Mouse (Mus musculus): ENCODE results near the gene Sppl2b. TPM values are rescaled to one million over a fixed set of nuclear protein-coding genes. Genes with fewer than 3 reads are reported as not detected.

The Sppl2b gene
- polyA plus RNA-seq, 1 experiment from 2014 or later = 40.0 TPM

DNA sequence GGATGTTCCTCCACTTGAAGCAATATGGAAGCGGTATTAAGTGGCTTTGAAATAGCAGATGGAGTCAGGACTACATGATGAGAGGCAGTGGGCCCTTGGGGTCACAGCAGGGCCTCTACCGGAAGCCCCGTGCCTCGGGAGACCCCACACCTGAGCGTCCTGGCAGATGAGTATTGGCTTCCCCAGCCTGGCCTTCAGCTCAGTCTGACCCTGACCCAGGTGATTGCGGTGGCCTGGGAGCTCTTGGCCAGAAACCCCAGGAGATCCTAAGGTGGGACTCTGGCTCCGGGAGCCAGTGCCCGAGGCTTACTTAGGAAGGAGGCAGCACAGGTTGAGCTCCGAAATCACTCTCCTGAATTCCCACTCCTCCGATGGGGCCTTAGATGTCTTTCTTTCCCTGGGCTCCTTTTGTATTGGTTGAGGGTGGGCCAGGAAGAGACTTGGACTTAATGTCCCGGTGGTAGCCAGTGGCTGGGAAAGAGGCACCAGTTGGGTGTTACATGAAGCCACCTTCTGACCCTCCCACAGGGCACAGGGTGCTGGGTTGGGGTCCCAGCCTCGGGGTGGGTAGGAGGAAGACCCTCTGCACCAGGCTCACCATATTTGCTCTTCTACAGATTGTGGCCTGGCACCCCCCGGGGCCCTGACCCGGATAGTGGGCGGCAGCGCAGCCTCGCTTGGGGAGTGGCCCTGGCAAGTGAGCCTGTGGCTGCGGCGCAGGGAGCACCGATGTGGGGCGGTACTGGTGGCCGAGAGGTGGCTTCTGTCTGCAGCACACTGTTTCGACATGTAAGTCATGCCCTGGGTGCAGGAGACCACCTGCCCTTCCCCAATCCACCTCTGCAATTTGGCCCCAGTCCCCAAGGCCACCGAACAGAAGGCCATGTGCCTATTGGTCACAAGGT lies 41.8 kb downstream of the Sppl2b start:
- peaks cover 17% of the 10 kb centered on the region for H3K4me1 ChIP-seq (ENCODE audit: control insufficient read depth, insufficient read depth, low read length)
- no peak overlapping the region for H3K4me3 ChIP-seq (replicated peaks; ENCODE audit: low read length)
- 68% methylated on average over 24 of the region's 24 CpGs for WGBS
- ATAC-seq (ENCODE audit: insufficient read depth, low FRiP score) = no peak
- no peaks in the 10 kb centered on the region for H3K9me3 ChIP-seq (replicated peaks; ENCODE audit: control insufficient read depth, low read length)
- H3K27ac ChIP-seq (ENCODE audit: low read length) = no peak overlapping the region
- no peak overlapping the region for H3K4me2 ChIP-seq (ENCODE audit: low read depth, low read length)
- H3K36me3 ChIP-seq (ENCODE audit: control insufficient read depth, insufficient read depth, low read length) = no peaks in the 10 kb centered on the region
- no peaks in the 10 kb centered on the region for H3K27me3 ChIP-seq (ENCODE audit: control insufficient read depth, insufficient read depth, low read length)
- H3K9ac ChIP-seq (ENCODE audit: low read length) = no peak overlapping the region

DNA sequence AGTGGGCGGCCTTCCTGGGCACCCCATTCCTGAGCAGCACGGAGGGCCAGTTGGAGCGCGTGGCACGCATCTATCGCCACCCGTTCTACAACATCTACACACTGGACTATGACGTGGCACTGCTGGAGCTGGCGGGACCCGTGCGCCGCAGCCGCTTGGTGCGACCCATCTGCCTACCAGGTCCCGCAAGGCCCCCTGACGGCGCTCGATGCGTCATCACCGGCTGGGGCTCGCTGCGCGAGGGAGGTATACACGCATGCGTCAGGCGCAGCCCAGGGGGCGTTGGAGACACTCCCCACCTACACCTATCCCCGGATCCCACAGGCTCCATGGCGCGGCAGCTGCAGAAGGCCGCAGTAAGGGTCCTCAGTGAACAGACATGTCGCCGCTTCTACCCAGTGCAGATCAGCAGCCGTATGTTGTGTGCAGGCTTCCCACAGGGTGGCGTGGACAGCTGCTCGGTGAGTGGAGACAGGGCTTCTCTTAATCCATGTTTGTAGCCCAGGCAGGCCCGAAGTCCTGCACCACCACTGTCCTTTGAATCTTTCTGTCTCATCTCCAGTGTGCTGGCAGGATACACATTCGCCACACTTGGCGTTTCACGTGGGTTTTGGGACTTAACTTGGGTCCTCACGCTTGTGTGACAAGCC lies 42.9 kb downstream of the Sppl2b start:
- Histone ChIP-seq H3K27ac (ENCODE audit: low read length) (no peak overlapping the region), H3K9ac (ENCODE audit: low read length) (peak overlapping the region; percentile 60), H3K9me3 (replicated peaks; ENCODE audit: control insufficient read depth, low read length) (no peaks in the 10 kb centered on the region), H3K4me2 (ENCODE audit: low read depth, low read length) (peak overlapping the region; percentile 32), H3K36me3 (ENCODE audit: control insufficient read depth, insufficient read depth, low read length) (no peaks in the 10 kb centered on the region), H3K27me3 (ENCODE audit: control insufficient read depth, insufficient read depth, low read length) (no peaks in the 10 kb centered on the region), H3K4me3 (replicated peaks; ENCODE audit: low read length) (0 out of 2 replicates have a peak overlapping the region, but pooled peaks have one; percentile 6), H3K4me1 (ENCODE audit: control insufficient read depth, insufficient read depth, low read length) (peaks cover 17% of the 10 kb centered on the region)
- no peak for ATAC-seq (ENCODE audit: insufficient read depth, low FRiP score)
- 30% methylated on average over 41 of the region's 41 CpGs for WGBS

DNA sequence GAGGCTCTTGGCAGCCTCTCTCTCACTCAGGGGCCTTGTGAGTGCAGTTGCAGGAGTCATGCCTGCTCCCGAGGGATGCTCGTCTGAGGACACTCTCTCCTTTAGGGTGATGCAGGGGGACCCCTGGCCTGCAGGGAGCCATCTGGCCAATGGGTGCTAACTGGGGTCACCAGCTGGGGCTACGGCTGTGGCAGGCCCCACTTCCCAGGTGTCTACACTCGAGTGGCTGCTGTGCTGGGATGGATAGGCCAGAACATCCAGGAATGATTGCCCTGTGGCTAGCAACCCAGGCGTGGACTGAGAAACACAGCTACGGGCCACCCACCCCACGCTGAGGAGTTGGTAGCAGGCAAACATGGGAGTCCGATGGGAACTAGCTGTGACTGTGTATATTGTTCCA lies 44.0 kb downstream of the Sppl2b start:
- WGBS = 85% methylated on average over 8 of the region's 8 CpGs
- Histone ChIP-seq H3K4me2 (ENCODE audit: low read depth, low read length) (no peak overlapping the region; the same call in 1 of the 2 replicates), H3K4me1 (ENCODE audit: control insufficient read depth, insufficient read depth, low read length) (peaks cover 17% of the 10 kb centered on the region), H3K27ac (ENCODE audit: low read length) (no peak overlapping the region), H3K36me3 (ENCODE audit: control insufficient read depth, insufficient read depth, low read length) (peaks cover 2% of the 10 kb centered on the region; the same call in 1 of the 2 replicates), H3K4me3 (replicated peaks; ENCODE audit: low read length) (0 out of 2 replicates have a peak overlapping the region, but pooled peaks have one; percentile 80), H3K27me3 (ENCODE audit: control insufficient read depth, insufficient read depth, low read length) (no peaks in the 10 kb centered on the region), H3K9ac (ENCODE audit: low read length) (no peak overlapping the region), H3K9me3 (replicated peaks; ENCODE audit: control insufficient read depth, low read length) (no peaks in the 10 kb centered on the region)
- no peak for ATAC-seq (ENCODE audit: insufficient read depth, low FRiP score)

DNA sequence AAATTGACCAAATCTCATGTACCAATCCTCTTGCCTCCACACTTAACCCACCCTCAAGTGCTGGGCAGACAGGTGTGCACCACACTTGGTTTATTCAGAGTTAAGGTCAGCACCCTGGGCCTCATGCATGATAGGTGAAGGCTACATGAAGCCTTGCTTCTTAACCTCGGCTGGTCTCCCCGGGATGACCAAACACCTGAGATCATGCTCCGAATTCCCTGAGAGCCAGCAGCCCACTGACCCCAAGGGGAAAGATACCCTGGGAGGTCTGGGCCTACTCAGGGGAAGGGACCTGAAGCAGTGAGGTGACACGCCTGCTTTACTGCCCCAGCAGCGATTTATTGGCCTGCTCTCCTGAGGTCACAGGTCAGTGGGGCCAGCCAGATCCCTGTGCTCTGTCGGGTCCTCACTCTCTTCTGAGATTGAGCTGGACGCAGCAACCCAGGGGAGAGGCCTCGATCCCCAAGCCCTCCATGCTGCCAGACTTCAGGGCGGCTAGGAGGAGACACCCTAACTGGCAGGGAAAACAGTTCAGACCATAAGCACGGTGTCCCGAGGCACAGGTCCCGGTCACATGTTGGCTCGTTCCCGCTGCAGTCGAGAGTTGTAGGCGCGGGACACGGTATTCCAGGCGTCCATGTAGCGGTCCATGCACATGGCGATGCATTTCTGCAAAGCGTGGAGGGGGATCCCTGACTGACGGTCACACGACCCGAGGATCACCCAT lies 44.7 kb downstream of the Sppl2b start:
- Histone ChIP-seq H3K9me3 (replicated peaks; ENCODE audit: control insufficient read depth, low read length) (no peaks in the 10 kb centered on the region), H3K27me3 (ENCODE audit: control insufficient read depth, insufficient read depth, low read length) (no peaks in the 10 kb centered on the region), H3K27ac (ENCODE audit: low read length) (peak overlapping the region; percentile 53), H3K4me1 (ENCODE audit: control insufficient read depth, insufficient read depth, low read length) (peaks cover 17% of the 10 kb centered on the region), H3K36me3 (ENCODE audit: control insufficient read depth, insufficient read depth, low read length) (peaks cover 2% of the 10 kb centered on the region), H3K4me2 (ENCODE audit: low read depth, low read length) (peak overlapping the region; percentile 92), H3K9ac (ENCODE audit: low read length) (peak overlapping the region; percentile 88), H3K4me3 (replicated peaks; ENCODE audit: low read length) (peak overlapping the region; percentile 80)
- no peak for ATAC-seq (ENCODE audit: insufficient read depth, low FRiP score)
- WGBS = 13% methylated on average over 25 of the region's 25 CpGs

DNA sequence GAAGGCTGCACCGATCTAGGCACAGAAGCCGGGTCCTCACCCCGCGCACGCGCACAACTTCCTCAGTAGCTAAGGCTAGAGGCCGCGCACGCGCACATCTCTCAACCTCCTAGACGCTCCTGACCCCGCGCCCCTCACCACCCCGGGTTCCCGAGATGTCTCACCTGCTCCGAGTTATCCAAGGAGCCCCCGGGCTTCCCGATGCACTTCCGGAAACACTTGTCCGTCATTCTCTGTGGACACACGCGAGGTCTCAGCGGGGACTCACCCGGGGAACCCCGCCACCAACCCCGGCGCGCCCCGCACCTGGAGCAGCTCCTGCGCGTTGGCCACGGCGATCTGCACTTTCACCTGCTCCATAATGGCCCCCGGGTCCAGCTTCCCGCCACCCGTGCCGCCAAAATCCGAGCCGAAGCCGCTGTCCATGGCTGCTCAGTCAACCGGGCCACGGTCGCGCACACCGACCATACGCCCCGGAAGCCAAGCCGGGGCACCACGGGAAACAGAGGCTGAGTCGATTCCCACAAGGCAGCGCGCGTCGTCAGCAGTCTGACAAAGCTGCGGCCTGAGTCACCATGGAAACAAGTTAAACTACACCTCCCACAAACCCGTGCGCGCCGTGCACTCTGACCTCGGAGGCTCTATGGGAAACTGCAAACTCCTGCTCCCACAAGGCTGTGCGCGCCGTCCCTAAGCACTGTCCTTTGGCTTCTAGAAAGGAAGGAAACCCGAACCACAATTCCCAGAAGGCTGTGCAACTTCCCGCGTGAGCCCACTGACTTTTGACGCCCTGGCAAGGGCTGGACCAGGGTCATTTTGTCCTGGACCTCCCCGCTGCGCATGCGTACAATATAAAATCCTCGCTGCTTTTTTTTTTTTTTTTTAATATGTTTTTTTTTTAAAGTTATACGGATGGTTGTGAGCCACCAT lies 45.5 kb downstream of the Sppl2b start, which contains the start of gene Timm13:
Timm13 (minus strand) TSS at position 652 of the 930 bp plus-strand sequence.
- Histone ChIP-seq H3K4me2 (ENCODE audit: low read depth, low read length) (peak within 1 kb of the TSS; percentile 92), H3K9me3 (replicated peaks; ENCODE audit: control insufficient read depth, low read length) (no peaks in the 10 kb centered on the region), H3K27me3 (ENCODE audit: control insufficient read depth, insufficient read depth, low read length) (no peaks in the 10 kb centered on the region), H3K36me3 (ENCODE audit: control insufficient read depth, insufficient read depth, low read length) (peaks cover 2% of the 10 kb centered on the region), H3K9ac (ENCODE audit: low read length) (peak within 1 kb of the TSS; percentile 88), H3K4me1 (ENCODE audit: control insufficient read depth, insufficient read depth, low read length) (peaks cover 17% of the 10 kb centered on the region), H3K27ac (ENCODE audit: low read length) (peak within 1 kb of the TSS; percentile 53), H3K4me3 (replicated peaks; ENCODE audit: low read length) (peak within 1 kb of the TSS; percentile 80)
- under 1% methylated on average over 72 of the region's 72 CpGs for WGBS
- peak; percentile 97 for ATAC-seq (ENCODE audit: insufficient read depth, low FRiP score)

DNA sequence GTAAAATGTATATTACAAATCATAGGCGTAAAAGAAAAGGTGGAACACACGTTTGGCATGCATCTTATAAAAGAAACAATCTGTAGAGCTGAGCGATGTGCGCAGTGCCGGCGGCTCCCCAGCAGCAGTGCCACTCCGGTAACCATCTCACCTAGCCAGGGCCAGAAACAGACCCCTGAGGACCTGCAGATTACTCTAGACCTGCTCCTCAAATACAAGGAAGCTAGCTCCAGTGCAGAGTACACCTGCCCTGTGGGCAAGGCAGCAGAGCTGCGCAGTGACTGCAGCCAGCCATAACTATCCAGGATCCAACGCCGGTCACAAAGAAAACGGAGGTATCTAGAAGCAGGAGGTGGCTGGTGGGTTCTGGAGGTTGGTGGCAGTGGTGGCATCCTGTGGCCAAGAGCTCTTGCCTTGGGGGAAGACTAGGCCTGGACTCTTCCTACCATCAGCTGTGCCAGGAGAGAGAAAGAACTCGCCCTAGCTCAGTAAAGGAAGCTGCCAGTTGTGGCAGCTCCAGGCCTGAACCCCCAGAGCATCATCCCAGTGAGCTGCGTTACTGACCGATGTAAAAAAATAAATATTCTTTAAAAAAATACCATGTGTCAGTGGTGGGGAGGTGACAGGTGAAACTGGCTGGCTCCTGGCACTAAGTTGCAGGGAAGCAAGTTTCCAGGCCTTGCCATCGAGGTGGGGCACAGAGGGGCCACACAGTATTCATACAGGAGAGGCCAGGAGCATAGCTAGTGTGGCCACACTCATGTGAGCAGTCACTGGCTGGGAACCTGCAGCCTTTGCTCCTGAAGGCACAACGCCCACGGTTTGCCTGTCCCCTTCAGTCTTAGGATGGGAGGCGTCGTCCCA lies 46.6 kb downstream of the Sppl2b start:
- 82% methylated on average over 19 of the region's 19 CpGs for WGBS

DNA sequence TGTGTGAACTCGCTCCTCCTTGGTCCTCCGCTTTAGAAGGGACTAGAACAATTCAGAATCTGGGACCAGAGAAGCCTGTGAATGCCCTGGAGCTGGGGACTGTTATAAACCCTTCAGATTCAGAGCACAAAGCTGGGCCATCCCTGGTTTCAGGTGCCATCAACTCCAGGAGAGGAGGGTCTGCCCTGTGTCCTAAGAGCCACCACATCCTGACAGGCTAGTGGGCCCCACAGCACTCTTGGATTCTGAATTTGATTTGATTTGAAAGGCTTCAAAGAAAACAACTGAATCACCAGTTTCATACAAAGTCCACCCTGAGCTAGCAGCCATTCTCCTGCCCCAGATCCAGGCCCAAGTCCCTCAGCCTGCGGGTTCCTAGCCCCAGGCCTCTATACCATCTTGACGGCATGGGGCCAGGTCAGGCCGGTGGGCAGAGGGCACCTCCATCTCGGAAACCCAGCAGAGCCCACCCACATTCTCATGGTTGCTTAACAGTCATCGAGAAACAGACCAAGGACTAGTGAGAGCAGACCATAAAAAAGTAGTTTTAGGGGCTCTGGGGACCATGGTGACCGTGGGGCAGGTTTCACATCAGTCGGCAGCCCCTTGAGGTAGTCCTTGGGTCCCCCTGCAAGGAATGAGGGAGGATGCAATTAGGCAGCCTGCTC lies 47.3 kb downstream of the Sppl2b start:
- ATAC-seq (ENCODE audit: insufficient read depth, low FRiP score) = no peak
- H3K9ac ChIP-seq (ENCODE audit: low read length) = no peak overlapping the region; the same call in 1 of the 2 replicates
- WGBS = 90% methylated on average over 9 of the region's 9 CpGs
- no peaks in the 10 kb centered on the region for H3K9me3 ChIP-seq (replicated peaks; ENCODE audit: control insufficient read depth, low read length)
- H3K27me3 ChIP-seq (ENCODE audit: control insufficient read depth, insufficient read depth, low read length) = no peaks in the 10 kb centered on the region
- H3K4me3 ChIP-seq (replicated peaks; ENCODE audit: low read length) = no peak overlapping the region
- no peak overlapping the region for H3K27ac ChIP-seq (ENCODE audit: low read length)
- no peak overlapping the region for H3K4me2 ChIP-seq (ENCODE audit: low read depth, low read length)
- H3K36me3 ChIP-seq (ENCODE audit: control insufficient read depth, insufficient read depth, low read length) = peaks cover 2% of the 10 kb centered on the region
- H3K4me1 ChIP-seq (ENCODE audit: control insufficient read depth, insufficient read depth, low read length) = peaks cover 17% of the 10 kb centered on the region

More for the DNA sequence above, 46.6 kb downstream of the Sppl2b start:
- H3K36me3 ChIP-seq (ENCODE audit: control insufficient read depth, insufficient read depth, low read length) = peaks cover 2% of the 10 kb centered on the region
- H3K4me1 ChIP-seq (ENCODE audit: control insufficient read depth, insufficient read depth, low read length) = peaks cover 17% of the 10 kb centered on the region
- ATAC-seq (ENCODE audit: insufficient read depth, low FRiP score) = no peak
- H3K9me3 ChIP-seq (replicated peaks; ENCODE audit: control insufficient read depth, low read length) = no peaks in the 10 kb centered on the region
- peak overlapping the region; percentile 47 for H3K4me2 ChIP-seq (ENCODE audit: low read depth, low read length)
- 0 out of 2 replicates have a peak overlapping the region, but pooled peaks have one; percentile 17 for H3K4me3 ChIP-seq (replicated peaks; ENCODE audit: low read length)
- H3K9ac ChIP-seq (ENCODE audit: low read length) = peak overlapping the region; percentile 53
- peak overlapping the region; percentile 43 for H3K27ac ChIP-seq (ENCODE audit: low read length)
- no peaks in the 10 kb centered on the region for H3K27me3 ChIP-seq (ENCODE audit: control insufficient read depth, insufficient read depth, low read length)

All from stomach, embryonic 16.5 days (tissue).